Mouse (Mus musculus) thymus, adult 2 months (tissue): ENCODE results near the gene Ccdc12.

Source experiments
- CTCF ChIP-seq: fragments of 200-500 bp; IDR thresholded peaks from 2 replicates; pipeline ENCODE4 v1.5.1; 2012; ENCODE audit warnings: mild to moderate bottlenecking, control low read depth, low read length, moderate library complexity, borderline replicate concordance; ENCODE audit not compliant: control insufficient read depth, poor library complexity, insufficient read depth; ENCODE audit errors: extremely low read depth
- POLR2A ChIP-seq: fragments of 200-500 bp; IDR thresholded peaks from 2 replicates; pipeline ENCODE4 v1.6.1; 2012; ENCODE audit warnings: mild to moderate bottlenecking, low read length, control low read depth, moderate library complexity; ENCODE audit not compliant: control insufficient read depth, poor library complexity, insufficient read depth; ENCODE audit errors: extremely low read depth

GRCm38 (mm10) chr9:110666374-110666773 lies 10.1 kb downstream of the Ccdc12 start:
- TF ChIP-seq CTCF (no peak), POLR2A (no peak)
